Mouse (Mus musculus): ENCODE data around the gene Trp53inp2. TPM values are rescaled to one million over a fixed set of nuclear protein-coding genes. Genes with fewer than 3 reads are reported as not detected.

Trp53inp2 gene
- polyA plus RNA-seq, 1 experiment = 15.1 TPM

GRCm38 (mm10) chr2:155387052-155387451 lies 6.2 kb downstream of the Trp53inp2 start:
- TF ChIP-seq POLR2A (IDR thresholded peaks at IDR 0.05; ENCODE audit: borderline replicate concordance, control insufficient read depth, low read depth, low read length) = no peak
- no peak overlapping the region for H3K27ac ChIP-seq (ENCODE audit: control insufficient read depth, insufficient read depth, low read depth, low read length, poor library complexity)
- 85% methylated on average over 4 of the region's 4 CpGs for WGBS
- no peaks in the 10 kb centered on the region; the same call in 1 of the 2 replicates for H3K4me1 ChIP-seq (ENCODE audit: control insufficient read depth, insufficient read depth, low read length)
- no peak overlapping the region for H3K4me3 ChIP-seq (replicated peaks; ENCODE audit: control insufficient read depth, low read depth, low read length)

DNA sequence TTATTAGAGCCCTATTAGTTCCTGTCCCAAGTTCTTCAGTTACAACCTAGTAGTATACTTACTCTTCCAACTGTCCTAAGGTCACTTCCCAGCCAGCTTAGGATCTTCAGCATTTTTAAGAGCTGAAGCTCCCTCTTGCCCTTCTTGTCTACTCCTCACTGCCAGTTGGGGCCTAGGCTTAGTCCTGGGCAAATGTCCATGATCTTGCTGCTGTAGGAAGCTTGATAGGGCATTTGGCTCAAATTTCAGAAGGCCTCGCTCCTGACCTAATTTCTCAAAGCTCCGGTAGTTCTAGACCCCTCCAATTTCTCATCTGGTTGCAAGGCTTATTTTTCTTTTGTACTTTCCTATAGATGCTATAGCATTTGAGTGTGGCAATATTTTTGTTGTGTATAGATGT lies 7.7 kb downstream of the Trp53inp2 start:
- WGBS = 85% methylated on average over 2 of the region's 2 CpGs

GRCm38 (mm10) chr2:155394586-155394985 lies 13.7 kb downstream of the Trp53inp2 start:
- Histone ChIP-seq H3K27ac (ENCODE audit: control insufficient read depth, insufficient read depth, low read depth, low read length, poor library complexity) (no peak overlapping the region), H3K4me3 (replicated peaks; ENCODE audit: control insufficient read depth, low read depth, low read length) (no peak overlapping the region), H3K4me1 (ENCODE audit: control insufficient read depth, insufficient read depth, low read length) (no peaks in the 10 kb centered on the region)
- no peak for TF ChIP-seq CTCF (IDR thresholded peaks at IDR 0.05; ENCODE audit: control insufficient read depth, insufficient read depth, low read length)
- no peak for TF ChIP-seq POLR2A (IDR thresholded peaks at IDR 0.05; ENCODE audit: borderline replicate concordance, control insufficient read depth, low read depth, low read length)
- 89% methylated on average over 5 of the region's 5 CpGs for WGBS

More for the DNA sequence above, 7.7 kb downstream of the Trp53inp2 start:
- TF ChIP-seq CTCF (IDR thresholded peaks at IDR 0.05; ENCODE audit: control insufficient read depth, insufficient read depth, low read length) = no peak
- TF ChIP-seq POLR2A (IDR thresholded peaks at IDR 0.05; ENCODE audit: borderline replicate concordance, control insufficient read depth, low read depth, low read length) = no peak
- no peak overlapping the region for H3K4me3 ChIP-seq (replicated peaks; ENCODE audit: control insufficient read depth, low read depth, low read length)
- H3K27ac ChIP-seq (ENCODE audit: control insufficient read depth, insufficient read depth, low read depth, low read length, poor library complexity) = no peak overlapping the region
- no peaks in the 10 kb centered on the region; the same call in 1 of the 2 replicates for H3K4me1 ChIP-seq (ENCODE audit: control insufficient read depth, insufficient read depth, low read length)

DNA sequence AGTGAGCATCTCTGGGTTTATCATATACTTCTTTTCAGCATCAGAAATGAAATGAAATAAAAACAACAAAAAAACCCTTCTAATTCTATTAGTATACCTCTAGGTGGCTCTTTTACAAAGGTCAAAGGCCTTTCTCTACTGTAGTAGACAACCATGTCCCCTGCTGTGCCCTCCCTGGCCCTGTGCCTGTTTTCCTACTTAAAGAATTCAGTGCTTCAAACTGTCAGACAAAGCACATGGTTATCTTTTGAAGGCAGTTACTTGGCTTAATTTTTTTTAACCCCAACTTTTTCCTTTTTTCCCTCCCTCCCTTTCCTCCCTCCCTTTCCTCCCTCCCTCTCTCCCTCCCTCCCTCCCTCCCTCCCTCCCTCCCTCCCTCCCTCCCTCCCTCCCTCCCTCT lies 19.4 kb downstream of the Trp53inp2 start:
- H3K27ac ChIP-seq (ENCODE audit: control insufficient read depth, insufficient read depth, low read depth, low read length, poor library complexity) = no peak overlapping the region
- no peak for TF ChIP-seq POLR2A (IDR thresholded peaks at IDR 0.05; ENCODE audit: borderline replicate concordance, control insufficient read depth, low read depth, low read length)
- TF ChIP-seq CTCF (IDR thresholded peaks at IDR 0.05; ENCODE audit: control insufficient read depth, insufficient read depth, low read length) = no peak
- H3K4me1 ChIP-seq (ENCODE audit: control insufficient read depth, insufficient read depth, low read length) = peaks cover under 1% of the 10 kb centered on the region; the same call in 1 of the 2 replicates
- H3K4me3 ChIP-seq (replicated peaks; ENCODE audit: control insufficient read depth, low read depth, low read length) = no peak overlapping the region

DNA sequence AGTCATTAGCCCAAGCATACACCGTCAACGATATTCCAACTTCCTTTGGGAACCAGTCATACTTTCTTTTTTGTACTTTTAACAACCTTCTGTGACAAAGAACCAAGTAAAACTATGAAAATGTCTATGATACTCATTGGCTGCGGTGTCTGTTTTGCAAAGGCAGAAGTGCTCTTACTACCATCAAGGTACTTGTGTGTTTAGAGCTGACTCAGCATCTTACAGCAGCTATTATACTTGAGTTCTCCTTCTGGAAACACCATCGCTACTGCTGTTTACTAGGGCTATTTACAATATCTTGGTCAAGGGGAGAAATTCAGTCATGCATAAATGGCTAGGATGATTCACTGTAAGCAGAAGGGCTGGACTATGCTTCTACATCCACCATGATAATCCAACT lies 21.1 kb downstream of the Trp53inp2 start:
- TF ChIP-seq CTCF (IDR thresholded peaks at IDR 0.05; ENCODE audit: control insufficient read depth, insufficient read depth, low read length) = no peak
- TF ChIP-seq POLR2A (IDR thresholded peaks at IDR 0.05; ENCODE audit: borderline replicate concordance, control insufficient read depth, low read depth, low read length) = no peak
- 93% methylated on average over 4 of the region's 4 CpGs for WGBS
- Histone ChIP-seq H3K27ac (ENCODE audit: control insufficient read depth, insufficient read depth, low read depth, low read length, poor library complexity) (no peak overlapping the region), H3K4me3 (replicated peaks; ENCODE audit: control insufficient read depth, low read depth, low read length) (no peak overlapping the region), H3K4me1 (ENCODE audit: control insufficient read depth, insufficient read depth, low read length) (peaks cover 2% of the 10 kb centered on the region; the same call in 1 of the 2 replicates)

- peaks cover 2% of the 10 kb centered on the region; the same call in 1 of the 2 replicates for H3K4me1 ChIP-seq (ENCODE audit: control insufficient read depth, insufficient read depth, low read length)
- no peak overlapping the region for H3K4me3 ChIP-seq (replicated peaks; ENCODE audit: control insufficient read depth, low read depth, low read length)
- TF ChIP-seq POLR2A (IDR thresholded peaks at IDR 0.05; ENCODE audit: borderline replicate concordance, control insufficient read depth, low read depth, low read length) (no peak), CTCF (IDR thresholded peaks at IDR 0.05; ENCODE audit: control insufficient read depth, insufficient read depth, low read length) (no peak)
- no peak overlapping the region for H3K27ac ChIP-seq (ENCODE audit: control insufficient read depth, insufficient read depth, low read depth, low read length, poor library complexity)
- 54% methylated on average over 1 of the region's 1 CpGs for WGBS
These were observed 23.8 kb downstream of the Trp53inp2 start for GRCm38 (mm10) chr2:155404635-155405034.

DNA sequence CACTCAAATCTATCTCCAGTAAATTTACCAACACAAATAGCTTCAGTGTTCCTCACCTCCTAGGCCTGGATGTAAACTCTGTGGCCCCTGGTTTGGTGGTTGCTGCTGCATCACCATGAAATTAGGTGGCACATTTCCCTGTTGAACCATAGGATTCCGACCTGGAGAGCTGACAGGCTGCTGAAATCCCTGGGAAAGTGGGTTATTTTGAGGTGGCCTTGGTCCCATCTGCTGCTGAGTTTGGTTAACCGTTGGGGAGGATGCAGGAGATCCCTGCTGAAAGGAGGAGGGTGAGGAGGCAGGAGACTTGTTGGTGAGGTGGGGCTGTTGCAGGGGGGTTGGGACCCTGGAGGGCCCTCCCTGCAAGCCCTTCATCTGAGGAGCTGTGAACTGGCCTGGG lies 40.1 kb downstream of the Trp53inp2 start:
- no peaks in the 10 kb centered on the region for H3K4me1 ChIP-seq (ENCODE audit: control insufficient read depth, insufficient read depth, low read length)
- no peak overlapping the region for H3K27ac ChIP-seq (ENCODE audit: control insufficient read depth, insufficient read depth, low read depth, low read length, poor library complexity)
- H3K4me3 ChIP-seq (replicated peaks; ENCODE audit: control insufficient read depth, low read depth, low read length) = no peak overlapping the region
- TF ChIP-seq POLR2A (IDR thresholded peaks at IDR 0.05; ENCODE audit: borderline replicate concordance, control insufficient read depth, low read depth, low read length) = no peak
- WGBS = 85% methylated on average over 2 of the region's 2 CpGs

- Histone ChIP-seq H3K4me1 (ENCODE audit: control insufficient read depth, insufficient read depth, low read length) (no peaks in the 10 kb centered on the region), H3K27ac (ENCODE audit: control insufficient read depth, insufficient read depth, low read depth, low read length, poor library complexity) (no peak overlapping the region), H3K4me3 (replicated peaks; ENCODE audit: control insufficient read depth, low read depth, low read length) (no peak overlapping the region)
- no peak for TF ChIP-seq POLR2A (IDR thresholded peaks at IDR 0.05; ENCODE audit: borderline replicate concordance, control insufficient read depth, low read depth, low read length)
- no peak for TF ChIP-seq CTCF (IDR thresholded peaks at IDR 0.05; ENCODE audit: control insufficient read depth, insufficient read depth, low read length)
These were observed 55.6 kb downstream of the Trp53inp2 start for GRCm38 (mm10) chr2:155436445-155436844.

Other genes with a start within 250 kb of the Trp53inp2 start
- 12.4 and 21.0 TPM in 2 replicates for gene Itch, start 247.6 kb upstream of the Trp53inp2 start, polyA plus RNA-seq (2011; ENCODE audit: insufficient read depth, insufficient read length, low replicate concordance, missing spikeins)
- 89.3 and 102 TPM in 2 replicates for gene Dynlrb1, start 144.5 kb upstream of the Trp53inp2 start, polyA plus RNA-seq (2011; ENCODE audit: insufficient read depth, insufficient read length, low replicate concordance, missing spikeins)
- 33.5 and 41.2 TPM in 2 replicates for gene Map1lc3a, start 104.8 kb upstream of the Trp53inp2 start, polyA plus RNA-seq (2011; ENCODE audit: insufficient read depth, insufficient read length, low replicate concordance, missing spikeins)
- gene Pigu, start 23.6 kb upstream of the Trp53inp2 start, polyA plus RNA-seq (2011; ENCODE audit: insufficient read depth, insufficient read length, low replicate concordance, missing spikeins) = 13.5 and 14.6 TPM in 2 replicates
- 18.1 and 35.1 TPM in 2 replicates for gene Ncoa6, start 92.8 kb downstream of the Trp53inp2 start, polyA plus RNA-seq (2011; ENCODE audit: insufficient read depth, insufficient read length, low replicate concordance, missing spikeins)
- gene Acss2, start 136.9 kb downstream of the Trp53inp2 start, polyA plus RNA-seq (2011; ENCODE audit: insufficient read depth, insufficient read length, low replicate concordance, missing spikeins) = 12.4 and 13.9 TPM in 2 replicates
- 2.3 TPM in 1 of 2 replicates, not detected in the other for gene Ggt7, start 137.2 kb downstream of the Trp53inp2 start, polyA plus RNA-seq (2011; ENCODE audit: insufficient read depth, insufficient read length, low replicate concordance, missing spikeins)
- gene Gss, start 211.8 kb downstream of the Trp53inp2 start, polyA plus RNA-seq (2011; ENCODE audit: insufficient read depth, insufficient read length, low replicate concordance, missing spikeins) = 7.3 and 8.5 TPM in 2 replicates
- not detected in 2 replicates for gene Myh7b, start 230.2 kb downstream of the Trp53inp2 start, polyA plus RNA-seq (2011; ENCODE audit: insufficient read depth, insufficient read length, low replicate concordance, missing spikeins)

All from bone marrow, adult 2 months (tissue).